12 mouse cellular contexts compared by ENCODE assay signal in genomic region chr17:88443186-88443585, GRCm38 (mm10). TPM values are rescaled to one million over a fixed set of nuclear protein-coding genes. Genes with fewer than 3 reads are reported as not detected.
DNase-seq lines count a peak whose midpoint lies in the region; ATAC-seq and TF ChIP-seq lines count a peak whose summit lies in the region.
"Had no signal": no experiment of that assay in that cellular context is flagged by ENCODE, and none has a peak within 500 bp of the region (broad histone marks: within the 10 kb centered on the region; RNA-seq: fewer than 3 reads in every experiment).

No protein-coding gene starts in this region.

- no peak for TF ChIP-seq EP300 in liver, postnatal 0 days (IDR thresholded peaks at IDR 0.05; ENCODE audit: low read depth)

- TF ChIP-seq POLR2A in cerebellum, adult 2 months (IDR thresholded peaks at IDR 0.05; ENCODE audit: borderline replicate concordance, insufficient read depth, low read length), result no peak
- TF ChIP-seq POLR2A in brain, embryonic 14.5 days (IDR thresholded peaks at IDR 0.05; ENCODE audit: borderline replicate concordance, extremely low read depth, insufficient read depth, insufficient read length, poor library complexity, severe bottlenecking), result no peak

- no peaks in the 10 kb centered on the region for H3K9me3 ChIP-seq in megakaryocyte, embryonic 14.5 days
- no peaks in the 10 kb centered on the region for H3K9me3 ChIP-seq in liver, postnatal 0 days (ENCODE audit: low read length)
- H3K9me3 ChIP-seq: neural tube, embryonic 13.5 days had no signal

- TF ChIP-seq CTCF in cerebellum, adult 2 months (IDR thresholded peaks at IDR 0.05; ENCODE audit: borderline replicate concordance, insufficient read depth, low read depth, low read length), result no peak
- no peak for TF ChIP-seq CTCF in brain, embryonic 14.5 days (IDR thresholded peaks at IDR 0.05; ENCODE audit: borderline replicate concordance, extremely low read depth, insufficient read depth, insufficient read length)
- TF ChIP-seq CTCF in liver, postnatal 0 days (IDR thresholded peaks at IDR 0.05; ENCODE audit: low read depth), result no peak
- no peak for TF ChIP-seq CTCF in layer of hippocampus, adult 2 months (conservative IDR thresholded peaks at IDR 0.05)

- peak in 1 of 2 experiments; percentile 32 for DNase-seq in cerebellum, adult 2 months
- DNase-seq in cerebellum, postnatal 10 days, result no peak
- DNase-seq in brain, embryonic 14.5 days (ENCODE audit: low read depth), result peak; percentile 14
- no peak for DNase-seq in liver, postnatal 0 days
- no peak for DNase-seq in left cerebral cortex, postnatal 10 days (ENCODE audit: extremely low spot score in 1 of 2, low spot score in 2 of 2)
- DNase-seq in layer of hippocampus, adult 2 months (ENCODE audit: low spot score in 2 of 2), result no peak
- DNase-seq: embryo, embryonic 11 days; forebrain, postnatal 0 days; kidney, postnatal 4 days had no signal

- WGBS in cerebellum, adult 2 months, result 12% methylated on average over 6 of the region's 6 CpGs
- WGBS in liver, postnatal 0 days (ENCODE audit: insufficient replicate concordance), result 59% methylated on average over 6 of the region's 6 CpGs

- H3K27ac ChIP-seq in cerebellum, adult 2 months (ENCODE audit: insufficient read depth, low read length), result peak overlapping the region; percentile 66
- peak overlapping the region; percentile 48; the same call in 1 of the 2 replicates for H3K27ac ChIP-seq in liver, postnatal 0 days (ENCODE audit: low read depth)
- no peak overlapping the region for H3K27ac ChIP-seq in layer of hippocampus, adult 2 months
- H3K27ac ChIP-seq: neural tube, embryonic 13.5 days had no signal

- H3K4me1 ChIP-seq in cerebellum, adult 2 months (ENCODE audit: control insufficient read depth, insufficient read depth, low read length), result peaks cover 8% of the 10 kb centered on the region
- H3K4me1 ChIP-seq in megakaryocyte, embryonic 14.5 days, result peaks cover 18% of the 10 kb centered on the region
- peaks cover 25% of the 10 kb centered on the region for H3K4me1 ChIP-seq in liver, postnatal 0 days (ENCODE audit: insufficient read depth)

- no peaks in the 10 kb centered on the region for H3K36me3 ChIP-seq in megakaryocyte, embryonic 14.5 days (replicated peaks; ENCODE audit: low read length)
- H3K36me3 ChIP-seq in liver, postnatal 0 days (replicated peaks; ENCODE audit: insufficient read depth, low read length), result no peaks in the 10 kb centered on the region
- H3K36me3 ChIP-seq: neural tube, embryonic 13.5 days had no signal

- no peak for ATAC-seq in megakaryocyte, adult 5-6 weeks (ENCODE audit: poor library complexity, severe bottlenecking)
- no peak for ATAC-seq in liver, postnatal 0 days
- ATAC-seq: forebrain, postnatal 0 days had no signal

- H3K9ac ChIP-seq in liver, postnatal 0 days (replicated peaks), result peak overlapping the region; percentile 41
- H3K9ac ChIP-seq: forebrain, postnatal 0 days; neural tube, embryonic 13.5 days had no signal

- peak overlapping the region; percentile 82 for H3K4me3 ChIP-seq in cerebellum, adult 2 months (replicated peaks; ENCODE audit: insufficient read depth, low read depth, low read length)
- H3K4me3 ChIP-seq in megakaryocyte, embryonic 14.5 days (replicated peaks), result peak overlapping the region; percentile 94
- peak overlapping the region; percentile 39 for H3K4me3 ChIP-seq in liver, postnatal 0 days (ENCODE audit: low read depth, low read length)
- H3K4me3 ChIP-seq in layer of hippocampus, adult 2 months, result no peak overlapping the region
- H3K4me3 ChIP-seq: neural tube, embryonic 13.5 days had no signal

- H3K4me2 ChIP-seq in liver, postnatal 0 days (ENCODE audit: low read depth, low read length), result peak overlapping the region; percentile 71

- no peaks in the 10 kb centered on the region for H3K27me3 ChIP-seq in cerebellum, adult 2 months (ENCODE audit: control insufficient read depth, insufficient read depth, low read length)
- H3K27me3 ChIP-seq in megakaryocyte, embryonic 14.5 days (replicated peaks), result no peaks in the 10 kb centered on the region
- H3K27me3 ChIP-seq in liver, postnatal 0 days (ENCODE audit: insufficient read depth, low read length), result no peaks in the 10 kb centered on the region
- H3K27me3 ChIP-seq: neural tube, embryonic 13.5 days had no signal

- intact Hi-C loops in left cerebral cortex, postnatal 10 days (cut with DNase I), result loop anchor here (5.0 kb wide), 2 partner anchors 49 to 64 kb away; no protein-coding TSS in a partner anchor

RNA-seq across cellular contexts. Expression of gene Foxn2, which starts 2.7 kb away (rescaled TPM):
- 20.1 and 21.5 TPM in 2 replicates for polyA plus RNA-seq in cerebellum, adult 2 months (2012; rRNA removed)
- 2.6 TPM in 1 of 2 replicates, not detected in the other for polyA plus RNA-seq in megakaryocyte, embryonic 14.5 days (2012; ENCODE audit: insufficient read depth, low replicate concordance)
- 68.4 and 79.4 TPM in 2 replicates for total RNA-seq in megakaryocyte, adult 5-6 weeks (2015)
- total RNA-seq in megakaryocyte, adult 5-6 weeks (2017), result 93.8 and 96.1 TPM in 2 replicates
- 4.8 and 6.7 TPM in 2 replicates for polyA plus RNA-seq in brain, embryonic 14.5 days (2012; rRNA removed)
- 6.6 and 6.8 TPM in 2 replicates for polyA plus RNA-seq in liver, postnatal 0 days (2015; fragmentation: Nextera tagmentation; extraction: Ambion mirVana)
- total RNA-seq in left cerebral cortex, postnatal 10 days (2021), result 10 to 100 TPM in 1 of 2 experiments, 1 to 10 TPM in 1; 9.0 to 11.0 TPM
- 10 to 100 TPM; 24.7 to 26.3 TPM for total RNA-seq in layer of hippocampus, adult 2 months (2021)
